Mouse (Mus musculus): ENCODE data around the gene Trip13.

- no peak for TF ChIP-seq EP300 (IDR thresholded peaks at IDR 0.05)
- no peak; the same call in 1 of the 2 replicates for TF ChIP-seq CTCF (IDR thresholded peaks at IDR 0.05)
Observed at GRCm38 (mm10) chr13:73938177-73938560, 585 bp upstream of the Trip13 start.

Measured in lung, postnatal 0 days (tissue).